Mouse (Mus musculus): ENCODE measurements at regions not wholly inside any gene's neighbourhood (a gene's known extent, or its start where the extent isn't known, plus 50 kb on each side); places are given as distances from the start of the nearest gene placed in this dataset.

- H3K4me1 ChIP-seq (ENCODE audit: insufficient read depth, low read length): no peaks in the 10 kb centered on the region
- ATAC-seq (ENCODE audit: low FRiP score): no peak
- H3K9me3 ChIP-seq (ENCODE audit: low read length): no peaks in the 10 kb centered on the region
- WGBS: 51% methylated on average over 3 of the region's 3 CpGs
- DNase-seq (ENCODE audit: low spot score): no peak
- no peak overlapping the region for H3K4me3 ChIP-seq (ENCODE audit: low read depth, low read length)
- no peak overlapping the region for H3K27ac ChIP-seq (ENCODE audit: low read depth, low read length)
- no peak for TF ChIP-seq CTCF (IDR thresholded peaks at IDR 0.05)
- H3K27me3 ChIP-seq (ENCODE audit: insufficient read depth, low read length): no peaks in the 10 kb centered on the region
- no peaks in the 10 kb centered on the region for H3K36me3 ChIP-seq (ENCODE audit: insufficient read depth, low read length)
- H3K9ac ChIP-seq (replicated peaks; ENCODE audit: low read length, poor library complexity, severe bottlenecking): no peak overlapping the region
- H3K4me2 ChIP-seq (ENCODE audit: low read depth, low read length, poor library complexity, severe bottlenecking): no peak overlapping the region
Observed at GRCm38 (mm10) chr16:9264554-9265145, 434.8 kb downstream of the 1810013L24Rik start.

DNA sequence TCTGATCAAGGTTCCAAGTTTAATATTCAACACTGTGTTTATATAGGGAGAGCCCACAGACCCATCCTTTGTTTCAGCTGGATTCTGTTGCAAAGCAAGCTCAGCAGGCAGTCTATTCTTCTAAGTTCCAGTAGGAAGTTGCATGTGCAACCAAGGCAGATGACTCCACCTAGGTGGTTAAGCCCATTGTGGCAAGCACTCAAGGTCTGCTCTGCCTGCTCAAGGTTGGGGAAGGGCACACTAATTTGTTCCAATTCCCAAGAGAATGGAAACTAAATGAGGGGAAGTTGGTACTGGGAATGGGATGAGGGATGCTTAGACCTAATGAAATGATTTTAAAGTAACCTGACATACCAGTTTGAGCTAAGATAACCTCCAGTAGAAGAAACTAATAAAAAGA, 437.3 kb downstream of the 1810013L24Rik start:
- Histone ChIP-seq H3K9me3 (ENCODE audit: low read length) (no peaks in the 10 kb centered on the region), H3K27ac (ENCODE audit: low read depth, low read length) (no peak overlapping the region), H3K4me2 (ENCODE audit: low read depth, low read length, poor library complexity, severe bottlenecking) (no peak overlapping the region), H3K9ac (replicated peaks; ENCODE audit: low read length, poor library complexity, severe bottlenecking) (no peak overlapping the region), H3K4me3 (ENCODE audit: low read depth, low read length) (no peak overlapping the region), H3K36me3 (ENCODE audit: insufficient read depth, low read length) (no peaks in the 10 kb centered on the region), H3K4me1 (ENCODE audit: insufficient read depth, low read length) (no peaks in the 10 kb centered on the region), H3K27me3 (ENCODE audit: insufficient read depth, low read length) (no peaks in the 10 kb centered on the region)
- ATAC-seq (ENCODE audit: low FRiP score): no peak
- DNase-seq (ENCODE audit: low spot score): no peak
- TF ChIP-seq CTCF (IDR thresholded peaks at IDR 0.05): no peak

DNA sequence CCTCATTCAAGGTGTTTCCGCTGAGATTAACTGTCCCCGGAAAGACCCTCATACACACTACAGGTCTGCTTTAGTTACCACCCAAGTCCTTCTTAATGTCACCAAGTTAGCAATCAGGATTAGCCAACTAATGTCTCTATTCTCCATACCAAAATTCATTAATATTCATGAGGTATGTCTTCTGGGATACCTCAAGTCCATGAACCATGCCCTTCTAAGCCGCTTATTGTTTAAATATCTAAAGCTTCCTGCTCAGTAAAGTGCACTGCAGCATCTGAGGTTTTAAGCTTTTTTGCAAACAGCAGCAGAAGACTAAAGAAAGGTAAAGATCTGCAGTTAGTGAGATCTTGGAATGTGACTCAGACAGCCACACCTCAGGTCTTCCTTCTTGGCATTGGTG, 440.2 kb downstream of the 1810013L24Rik start:
- no peak for ATAC-seq (ENCODE audit: low FRiP score)
- H3K4me3 ChIP-seq (ENCODE audit: low read depth, low read length): no peak overlapping the region
- H3K4me2 ChIP-seq (ENCODE audit: low read depth, low read length, poor library complexity, severe bottlenecking): no peak overlapping the region
- no peak for TF ChIP-seq CTCF (IDR thresholded peaks at IDR 0.05)
- H3K4me1 ChIP-seq (ENCODE audit: insufficient read depth, low read length): no peaks in the 10 kb centered on the region
- H3K27me3 ChIP-seq (ENCODE audit: insufficient read depth, low read length): no peaks in the 10 kb centered on the region
- H3K9ac ChIP-seq (replicated peaks; ENCODE audit: low read length, poor library complexity, severe bottlenecking): no peak overlapping the region
- WGBS: 12% methylated on average over 3 of the region's 3 CpGs
- DNase-seq (ENCODE audit: low spot score): no peak
- no peak overlapping the region for H3K27ac ChIP-seq (ENCODE audit: low read depth, low read length)
- no peaks in the 10 kb centered on the region for H3K9me3 ChIP-seq (ENCODE audit: low read length)
- H3K36me3 ChIP-seq (ENCODE audit: insufficient read depth, low read length): no peaks in the 10 kb centered on the region

- Histone ChIP-seq H3K9me3 (ENCODE audit: low read length) (no peaks in the 10 kb centered on the region), H3K4me3 (ENCODE audit: low read depth, low read length) (no peak overlapping the region), H3K27me3 (ENCODE audit: insufficient read depth, low read length) (no peaks in the 10 kb centered on the region), H3K36me3 (ENCODE audit: insufficient read depth, low read length) (no peaks in the 10 kb centered on the region), H3K4me2 (ENCODE audit: low read depth, low read length, poor library complexity, severe bottlenecking) (no peak overlapping the region), H3K9ac (replicated peaks; ENCODE audit: low read length, poor library complexity, severe bottlenecking) (no peak overlapping the region), H3K27ac (ENCODE audit: low read depth, low read length) (no peak overlapping the region), H3K4me1 (ENCODE audit: insufficient read depth, low read length) (no peaks in the 10 kb centered on the region)
- 82% methylated on average over 1 of the region's 1 CpGs for WGBS
- no peak for TF ChIP-seq CTCF (IDR thresholded peaks at IDR 0.05)
- ATAC-seq (ENCODE audit: low FRiP score) (no peak), DNase-seq (ENCODE audit: low spot score) (no peak)
Observed at GRCm38 (mm10) chr16:9270671-9271070, 440.8 kb downstream of the 1810013L24Rik start.

- ATAC-seq (ENCODE audit: low FRiP score) (no peak), DNase-seq (ENCODE audit: low spot score) (no peak)
- 42% methylated on average over 6 of the region's 6 CpGs for WGBS
- no peak for TF ChIP-seq CTCF (IDR thresholded peaks at IDR 0.05)
- Histone ChIP-seq H3K36me3 (ENCODE audit: insufficient read depth, low read length) (no peaks in the 10 kb centered on the region), H3K9ac (replicated peaks; ENCODE audit: low read length, poor library complexity, severe bottlenecking) (no peak overlapping the region), H3K27me3 (ENCODE audit: insufficient read depth, low read length) (no peaks in the 10 kb centered on the region), H3K4me2 (ENCODE audit: low read depth, low read length, poor library complexity, severe bottlenecking) (no peak overlapping the region), H3K9me3 (ENCODE audit: low read length) (no peaks in the 10 kb centered on the region), H3K27ac (ENCODE audit: low read depth, low read length) (no peak overlapping the region), H3K4me1 (ENCODE audit: insufficient read depth, low read length) (no peaks in the 10 kb centered on the region), H3K4me3 (ENCODE audit: low read depth, low read length) (no peak overlapping the region)
Observed at GRCm38 (mm10) chr16:9273751-9274300, 443.9 kb downstream of the 1810013L24Rik start.

GRCm38 (mm10) chr16:9274583-9275100, 444.7 kb downstream of the 1810013L24Rik start:
- 77% methylated on average over 7 of the region's 7 CpGs for WGBS
- ATAC-seq (ENCODE audit: low FRiP score) (no peak), DNase-seq (ENCODE audit: low spot score) (no peak)
- Histone ChIP-seq H3K4me1 (ENCODE audit: insufficient read depth, low read length) (no peaks in the 10 kb centered on the region), H3K9ac (replicated peaks; ENCODE audit: low read length, poor library complexity, severe bottlenecking) (no peak overlapping the region), H3K4me2 (ENCODE audit: low read depth, low read length, poor library complexity, severe bottlenecking) (no peak overlapping the region), H3K27me3 (ENCODE audit: insufficient read depth, low read length) (no peaks in the 10 kb centered on the region), H3K9me3 (ENCODE audit: low read length) (no peaks in the 10 kb centered on the region), H3K4me3 (ENCODE audit: low read depth, low read length) (no peak overlapping the region), H3K27ac (ENCODE audit: low read depth, low read length) (no peak overlapping the region), H3K36me3 (ENCODE audit: insufficient read depth, low read length) (no peaks in the 10 kb centered on the region)
- TF ChIP-seq CTCF (IDR thresholded peaks at IDR 0.05): no peak

All from midbrain, postnatal 0 days (tissue).